Mouse (Mus musculus) embryonic facial prominence, embryonic 15.5 days (tissue): ENCODE results near the gene Psen2. TPM values are rescaled to one million over a fixed set of nuclear protein-coding genes. Genes with fewer than 3 reads are reported as not detected.

Experiments
- ATAC-seq: fragments of 200-750 bp; cut with Nextera tagmentation; 2 replicates; pipeline ENCODE4 v1.8.0; 2017; ENCODE audit warnings: low read depth, moderate TSS enrichment; ENCODE audit not compliant: insufficient number of reproducible peaks, low FRiP score, low TSS enrichment
- H3K27ac ChIP-seq: fragments of 300-500 bp; sonication (generic); replicated peaks from 2 replicates; pipeline ENCODE4 v1.5.1; 2015; ENCODE audit warnings: mild to moderate bottlenecking, inconsistent platforms
- H3K27me3 ChIP-seq: fragments of 300-500 bp; sonication (generic); 2 replicates; pipeline ENCODE4 v1.6.1; 2015; ENCODE audit warnings: inconsistent platforms
- H3K36me3 ChIP-seq: fragments of 300-500 bp; sonication (generic); 2 replicates; pipeline ENCODE4 v1.6.1; 2015; ENCODE audit warnings: mild to moderate bottlenecking, inconsistent platforms
- H3K4me1 ChIP-seq: fragments of 300-500 bp; sonication (generic); 2 replicates; pipeline ENCODE4 v1.6.1; 2015; ENCODE audit warnings: inconsistent platforms
- H3K4me2 ChIP-seq: fragments of 300-500 bp; sonication (generic); replicated peaks from 2 replicates; pipeline ENCODE4 v1.6.1; 2015; ENCODE audit warnings: mild to moderate bottlenecking, inconsistent platforms
- H3K4me3 ChIP-seq: fragments of 300-500 bp; sonication (generic); replicated peaks from 2 replicates; pipeline ENCODE4 v1.5.1; 2015; ENCODE audit warnings: mild to moderate bottlenecking, inconsistent platforms
- H3K9ac ChIP-seq: fragments of 300-500 bp; sonication (generic); 2 replicates; pipeline ENCODE4 v1.6.1; 2015; ENCODE audit warnings: inconsistent platforms
- H3K9me3 ChIP-seq: fragments of 300-500 bp; sonication (generic); replicated peaks from 2 replicates; pipeline ENCODE4 v1.6.1; 2016; ENCODE audit warnings: inconsistent platforms
- WGBS: fragments of 180-500 bp; shearing (Covaris S2); methylation state at CpG from one replicate; pipeline ENCODE4 v1.1.7; 2015; 5-methylcytosine and 5-hydroxymethylcytosine counted together
- polyA plus RNA-seq: library from polyadenylated mRNA; unstranded; fragments of >200 nt; fragmentation: Nextera tagmentation; extraction: Ambion mirVana; gene quantifications from 2 replicates; pipeline ENCODE4 v1.2.1, GENCODE M21; 2015

Gene Psen2
- polyA plus RNA-seq, 1 experiment from 2014 or later = 24.6 TPM

DNA sequence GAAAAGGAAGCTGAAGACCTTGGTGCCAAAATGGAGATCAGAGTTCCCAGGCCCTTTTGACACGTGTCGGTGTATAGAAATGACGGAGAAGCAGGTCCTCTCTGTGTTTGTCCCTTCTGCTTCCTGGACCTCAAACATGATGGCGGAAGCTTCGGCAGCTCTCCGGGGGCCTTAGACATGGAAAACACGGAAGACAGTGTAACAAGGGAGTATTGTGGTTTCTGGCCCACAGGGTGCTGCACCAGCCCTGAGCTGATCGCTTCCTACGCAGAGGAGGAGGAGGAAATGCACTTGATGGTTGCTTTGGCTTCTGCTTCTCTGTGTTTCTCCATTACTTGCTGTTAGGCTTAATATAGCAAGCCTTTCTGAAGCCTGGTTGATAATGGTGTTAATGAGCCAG, 32.9 kb upstream of the Psen2 start:
- H3K27ac ChIP-seq = no peak overlapping the region
- no peak overlapping the region for H3K4me2 ChIP-seq
- H3K9me3 ChIP-seq = no peaks in the 10 kb centered on the region
- H3K4me1 ChIP-seq = peaks cover 13% of the 10 kb centered on the region; the same call in 1 of the 2 replicates
- H3K27me3 ChIP-seq = no peaks in the 10 kb centered on the region
- WGBS = 89% methylated on average over 9 of the region's 9 CpGs
- H3K9ac ChIP-seq = no peak overlapping the region
- H3K36me3 ChIP-seq = no peaks in the 10 kb centered on the region
- H3K4me3 ChIP-seq = no peak overlapping the region
- no peak for ATAC-seq

- Histone ChIP-seq H3K36me3 (no peaks in the 10 kb centered on the region), H3K4me2 (no peak overlapping the region), H3K27ac (no peak overlapping the region), H3K9me3 (no peaks in the 10 kb centered on the region), H3K9ac (no peak overlapping the region), H3K4me3 (no peak overlapping the region), H3K27me3 (no peaks in the 10 kb centered on the region), H3K4me1 (peaks cover 15% of the 10 kb centered on the region)
- WGBS = 83% methylated on average over 4 of the region's 4 CpGs
- no peak for ATAC-seq
Observed at GRCm38 (mm10) chr1:180290358-180290757, 27.1 kb upstream of the Psen2 start.

GRCm38 (mm10) chr1:180289788-180290187, 26.6 kb upstream of the Psen2 start:
- Histone ChIP-seq H3K27ac (no peak overlapping the region), H3K4me1 (peaks cover 15% of the 10 kb centered on the region), H3K9me3 (no peaks in the 10 kb centered on the region), H3K9ac (no peak overlapping the region), H3K36me3 (no peaks in the 10 kb centered on the region), H3K4me2 (no peak overlapping the region), H3K27me3 (no peaks in the 10 kb centered on the region), H3K4me3 (no peak overlapping the region)
- ATAC-seq = no peak
- WGBS = 77% methylated on average over 5 of the region's 5 CpGs

DNA sequence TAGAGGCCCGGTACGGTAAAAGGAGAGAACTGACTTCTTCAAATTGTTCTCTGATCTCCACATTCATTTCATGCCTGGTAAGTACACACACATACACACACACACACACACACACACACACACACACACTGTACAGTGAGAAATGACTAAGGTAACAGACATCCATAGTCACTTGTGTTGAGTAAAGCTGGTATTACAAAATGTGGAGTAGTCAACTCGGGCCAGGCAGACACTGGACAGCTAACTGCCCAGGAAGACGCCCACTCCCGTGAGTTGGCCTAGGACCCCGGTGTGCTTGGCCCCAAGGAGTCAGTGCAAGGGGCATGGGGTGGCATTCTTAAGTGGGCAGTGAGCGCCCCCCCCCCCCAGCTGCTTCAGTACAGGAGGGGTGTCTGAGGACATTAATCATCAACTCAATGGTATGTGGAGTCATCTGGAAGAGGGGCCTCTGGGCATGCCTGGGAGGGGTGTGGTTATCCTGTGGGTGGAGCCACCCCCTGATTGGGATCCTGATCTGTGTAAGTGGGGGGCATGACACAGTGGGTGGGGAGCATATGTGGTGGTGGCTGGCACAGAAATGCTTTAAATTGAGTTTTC, 25.7 kb upstream of the Psen2 start:
- no peak overlapping the region for H3K27ac ChIP-seq
- WGBS = 87% methylated on average over 7 of the region's 7 CpGs
- no peaks in the 10 kb centered on the region for H3K9me3 ChIP-seq
- H3K4me3 ChIP-seq = no peak overlapping the region
- no peak overlapping the region for H3K4me2 ChIP-seq
- ATAC-seq = no peak
- no peaks in the 10 kb centered on the region for H3K27me3 ChIP-seq
- H3K9ac ChIP-seq = no peak overlapping the region
- peaks cover 22% of the 10 kb centered on the region for H3K4me1 ChIP-seq
- no peaks in the 10 kb centered on the region for H3K36me3 ChIP-seq

DNA sequence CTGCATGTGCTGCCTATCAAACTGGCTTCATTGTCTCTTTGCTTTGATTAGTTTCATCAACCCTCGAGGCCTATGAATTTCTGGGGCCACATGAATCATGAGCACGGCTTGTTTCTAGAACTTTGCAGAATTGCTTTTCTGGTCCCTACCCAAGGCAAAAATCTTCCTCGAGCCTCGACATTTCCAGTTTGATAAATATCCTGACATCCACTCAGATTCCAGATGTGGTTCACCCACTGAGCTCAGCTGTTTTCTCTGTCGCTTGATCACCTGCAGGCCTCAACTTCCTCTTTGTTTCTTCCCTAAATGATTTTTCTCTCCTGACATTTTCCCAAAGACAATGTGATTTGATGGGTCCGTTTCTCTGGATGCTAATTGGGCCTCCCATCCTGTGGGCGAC, 25.0 kb upstream of the Psen2 start:
- no peak overlapping the region for H3K9ac ChIP-seq
- peaks cover 27% of the 10 kb centered on the region for H3K4me1 ChIP-seq
- H3K9me3 ChIP-seq = no peaks in the 10 kb centered on the region
- H3K4me3 ChIP-seq = no peak overlapping the region
- no peak overlapping the region for H3K27ac ChIP-seq
- WGBS = 67% methylated on average over 7 of the region's 7 CpGs
- H3K27me3 ChIP-seq = no peaks in the 10 kb centered on the region
- H3K36me3 ChIP-seq = no peaks in the 10 kb centered on the region
- H3K4me2 ChIP-seq = no peak overlapping the region
- ATAC-seq = no peak

GRCm38 (mm10) chr1:180286081-180286831, 23.0 kb upstream of the Psen2 start:
- Histone ChIP-seq H3K4me2 (0 out of 2 replicates have a peak overlapping the region, but pooled peaks have one; percentile 2), H3K27me3 (no peaks in the 10 kb centered on the region), H3K9ac (no peak overlapping the region), H3K4me3 (no peak overlapping the region), H3K36me3 (no peaks in the 10 kb centered on the region), H3K4me1 (peaks cover 27% of the 10 kb centered on the region), H3K27ac (peak overlapping the region; percentile 44), H3K9me3 (no peaks in the 10 kb centered on the region)
- 47% methylated on average over 15 of the region's 15 CpGs for WGBS
- ATAC-seq = no peak

- peak overlapping the region; percentile 34; the same call in 1 of the 2 replicates for H3K27ac ChIP-seq
- H3K4me1 ChIP-seq = peaks cover 34% of the 10 kb centered on the region
- H3K4me3 ChIP-seq = no peak overlapping the region
- 25% methylated on average over 16 of the region's 16 CpGs for WGBS
- H3K9me3 ChIP-seq = no peaks in the 10 kb centered on the region
- H3K27me3 ChIP-seq = no peaks in the 10 kb centered on the region
- H3K4me2 ChIP-seq = 0 out of 2 replicates have a peak overlapping the region, but pooled peaks have one; percentile 15
- ATAC-seq = peak; percentile 23; the same call in 1 of the 2 replicates
- no peaks in the 10 kb centered on the region for H3K36me3 ChIP-seq
- no peak overlapping the region for H3K9ac ChIP-seq
Observed at GRCm38 (mm10) chr1:180283813-180284768, 20.9 kb upstream of the Psen2 start.

DNA sequence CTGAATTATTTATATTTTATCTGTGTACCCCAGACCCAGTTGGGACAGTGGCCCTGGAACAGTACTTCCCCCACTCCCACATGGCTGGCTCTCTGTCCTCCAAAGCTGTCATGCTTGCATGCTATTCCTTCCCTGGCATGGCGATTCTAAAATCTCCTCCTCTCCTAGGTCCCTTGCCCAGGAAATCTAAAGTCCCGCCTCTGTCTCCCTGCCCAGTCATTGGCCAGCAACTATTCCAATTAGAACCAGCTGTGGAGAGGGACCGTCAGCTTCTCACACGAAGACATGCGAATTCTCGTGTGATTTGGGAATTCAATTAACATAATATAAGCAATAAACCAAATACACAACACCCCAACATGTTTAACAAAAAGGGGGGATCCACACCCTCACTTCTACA, 19.3 kb upstream of the Psen2 start:
- 26% methylated on average over 6 of the region's 6 CpGs for WGBS
- no peak overlapping the region for H3K9ac ChIP-seq
- H3K4me3 ChIP-seq = no peak overlapping the region
- H3K9me3 ChIP-seq = no peaks in the 10 kb centered on the region
- no peak overlapping the region for H3K4me2 ChIP-seq
- H3K4me1 ChIP-seq = peaks cover 37% of the 10 kb centered on the region
- no peaks in the 10 kb centered on the region for H3K36me3 ChIP-seq
- ATAC-seq = no peak
- no peak overlapping the region for H3K27ac ChIP-seq
- H3K27me3 ChIP-seq = no peaks in the 10 kb centered on the region

DNA sequence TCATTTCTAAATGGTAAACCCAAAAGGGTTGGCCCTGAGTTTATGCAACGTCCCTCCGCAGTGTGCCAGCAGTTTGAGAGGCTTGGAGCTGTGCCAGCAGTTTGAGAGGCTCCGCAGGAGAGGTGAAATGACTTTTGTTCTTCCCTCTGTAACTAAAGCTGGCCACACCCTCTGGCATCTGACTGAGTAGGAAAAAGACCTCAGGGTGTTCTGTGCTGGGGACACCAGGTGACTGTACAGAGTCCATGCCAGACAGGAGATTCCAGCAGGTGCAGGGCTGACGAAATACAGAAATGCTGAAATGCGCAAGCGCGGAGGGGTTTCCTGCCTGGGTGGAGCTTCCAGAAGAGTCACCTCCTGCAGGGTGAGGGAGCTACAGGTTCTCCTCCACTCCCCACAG, 16.4 kb upstream of the Psen2 start:
- H3K27ac ChIP-seq = peak overlapping the region; percentile 39; the same call in 1 of the 2 replicates
- 11% methylated on average over 7 of the region's 7 CpGs for WGBS
- ATAC-seq = peak; percentile 78; the same call in 1 of the 2 replicates

DNA sequence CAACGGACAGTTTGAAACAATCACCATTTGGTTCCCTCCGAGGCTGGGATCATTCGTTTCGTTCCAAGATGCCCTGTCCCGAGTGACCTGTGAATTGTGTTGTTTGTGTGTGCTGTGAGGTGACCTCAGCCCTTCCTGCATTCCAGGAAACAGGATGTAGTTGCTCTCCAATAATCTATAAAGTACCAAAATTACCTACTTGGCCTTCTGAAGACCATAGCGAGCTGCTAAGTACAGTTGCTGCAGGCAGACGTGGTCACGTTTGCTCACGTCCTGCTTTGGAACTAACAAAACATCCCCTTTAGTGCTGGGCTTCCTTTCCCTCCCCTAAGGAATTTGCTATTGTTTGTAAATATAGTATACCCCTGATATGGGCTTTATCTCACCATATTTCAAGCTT, 14.3 kb upstream of the Psen2 start:
- Histone ChIP-seq H3K27me3 (no peaks in the 10 kb centered on the region), H3K9me3 (no peaks in the 10 kb centered on the region), H3K27ac (0 out of 2 replicates have a peak overlapping the region, but pooled peaks have one; percentile 45), H3K4me2 (no peak overlapping the region), H3K4me1 (peaks cover 15% of the 10 kb centered on the region), H3K36me3 (no peaks in the 10 kb centered on the region), H3K4me3 (no peak overlapping the region), H3K9ac (no peak overlapping the region)
- no peak for ATAC-seq
- 54% methylated on average over 9 of the region's 9 CpGs for WGBS

More for the DNA sequence above, 16.4 kb upstream of the Psen2 start:
- H3K4me1 ChIP-seq = peaks cover 27% of the 10 kb centered on the region
- H3K4me2 ChIP-seq = 0 out of 2 replicates have a peak overlapping the region, but pooled peaks have one; percentile 19
- H3K4me3 ChIP-seq = no peak overlapping the region
- no peaks in the 10 kb centered on the region for H3K27me3 ChIP-seq
- H3K9me3 ChIP-seq = no peaks in the 10 kb centered on the region
- H3K9ac ChIP-seq = no peak overlapping the region
- H3K36me3 ChIP-seq = no peaks in the 10 kb centered on the region
